Mouse (Mus musculus): ENCODE results near the gene Ccdc182.

Gene Ccdc182

DNA sequence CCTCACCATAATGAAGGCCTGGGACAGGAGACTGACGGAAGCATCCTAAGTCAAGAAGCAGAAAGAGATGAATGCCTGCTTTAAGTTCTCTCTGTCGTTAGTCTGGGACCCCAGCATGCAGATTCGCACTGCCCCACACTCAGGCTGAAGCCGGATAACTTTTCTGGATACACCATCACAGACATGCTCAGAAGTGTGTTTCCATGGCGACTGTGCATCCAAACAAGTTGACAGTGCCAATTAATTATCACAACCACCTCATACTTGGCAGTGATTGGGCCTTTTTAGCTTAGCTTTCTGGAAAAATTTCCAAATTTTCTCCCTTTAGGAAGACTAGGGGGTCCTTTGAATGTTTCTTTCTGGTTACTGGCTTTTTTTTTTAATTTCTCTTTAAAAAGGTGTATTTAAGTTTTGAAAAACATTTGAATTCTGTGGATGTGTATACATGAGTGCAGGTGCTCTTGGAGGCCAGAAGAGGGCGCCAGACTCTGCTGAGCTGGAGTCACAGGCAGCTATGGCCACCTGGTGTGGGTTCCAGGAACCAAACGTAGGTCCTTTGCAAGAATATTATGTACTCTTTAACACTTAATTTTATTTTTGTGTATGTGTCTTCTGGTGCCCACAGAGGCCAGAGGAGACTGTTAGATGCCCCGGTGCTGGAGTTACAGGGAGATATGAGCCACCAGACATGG is 12.3 kb upstream of the Ccdc182 start:
- DNase-seq (ENCODE audit: low spot score in 2 of 2) = no peak

DNA sequence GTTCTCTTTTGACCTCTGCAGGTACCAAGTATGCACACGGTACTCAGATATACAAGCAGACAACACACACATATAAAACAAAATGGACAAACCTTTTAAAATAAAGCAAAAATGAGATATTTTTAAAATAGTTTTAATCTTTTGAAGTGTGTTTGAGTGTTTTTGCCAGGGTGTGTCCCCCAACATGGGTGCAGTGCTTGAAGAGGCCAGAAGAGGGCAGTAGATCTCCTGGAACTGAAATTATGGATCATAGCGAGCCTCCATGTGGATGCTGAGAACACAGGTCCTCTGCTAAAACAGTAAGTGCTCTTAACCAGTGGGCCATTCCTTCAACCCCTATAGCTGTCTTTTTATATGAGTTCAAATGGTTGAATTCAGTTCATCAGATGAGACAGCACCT is 11.3 kb upstream of the Ccdc182 start:
- DNase-seq (ENCODE audit: low spot score in 2 of 2) = no peak

DNA sequence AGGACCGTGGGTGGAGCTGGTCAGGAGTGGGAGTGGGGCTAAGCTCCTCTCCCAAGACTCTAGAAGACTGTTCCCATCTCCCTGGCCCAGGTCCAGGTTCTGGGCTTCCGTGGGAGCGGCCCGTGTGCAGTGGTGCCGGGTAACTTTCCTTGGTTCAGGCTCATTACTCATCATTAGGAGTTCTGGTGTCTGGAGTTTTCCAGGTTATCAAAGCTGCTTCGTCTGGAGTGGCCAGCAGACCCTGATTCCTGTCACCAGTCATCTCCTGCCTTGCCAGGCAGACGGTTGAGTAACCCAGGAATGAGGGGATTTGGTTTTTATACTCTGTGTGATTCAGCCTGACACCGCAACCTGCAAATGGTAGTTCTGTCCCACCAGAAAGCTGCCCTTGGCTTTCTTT is 7.8 kb upstream of the Ccdc182 start:
- DNase-seq (ENCODE audit: low spot score in 2 of 2) = no peak

DNA sequence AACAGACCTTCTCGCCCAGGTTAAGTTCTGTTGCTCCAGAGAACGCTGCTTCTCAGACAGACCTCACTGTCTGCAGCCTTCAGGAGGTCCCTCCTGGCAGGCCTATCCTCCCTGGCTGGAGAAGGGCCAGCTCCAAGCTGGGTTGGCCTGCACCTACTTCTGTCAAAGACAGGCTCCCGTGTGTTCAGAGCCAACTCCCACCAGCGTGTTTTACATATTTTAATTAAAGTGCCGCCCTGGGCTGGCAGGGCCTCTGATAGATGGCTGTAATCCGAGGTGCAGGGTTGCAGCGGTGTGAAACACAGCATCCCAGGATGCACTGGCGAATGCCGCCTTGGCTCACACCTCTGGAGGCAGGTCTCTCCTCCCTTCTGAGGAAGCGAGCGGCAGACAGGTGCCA is 5.5 kb upstream of the Ccdc182 start:
- DNase-seq (ENCODE audit: low spot score in 2 of 2) = no peak

DNA sequence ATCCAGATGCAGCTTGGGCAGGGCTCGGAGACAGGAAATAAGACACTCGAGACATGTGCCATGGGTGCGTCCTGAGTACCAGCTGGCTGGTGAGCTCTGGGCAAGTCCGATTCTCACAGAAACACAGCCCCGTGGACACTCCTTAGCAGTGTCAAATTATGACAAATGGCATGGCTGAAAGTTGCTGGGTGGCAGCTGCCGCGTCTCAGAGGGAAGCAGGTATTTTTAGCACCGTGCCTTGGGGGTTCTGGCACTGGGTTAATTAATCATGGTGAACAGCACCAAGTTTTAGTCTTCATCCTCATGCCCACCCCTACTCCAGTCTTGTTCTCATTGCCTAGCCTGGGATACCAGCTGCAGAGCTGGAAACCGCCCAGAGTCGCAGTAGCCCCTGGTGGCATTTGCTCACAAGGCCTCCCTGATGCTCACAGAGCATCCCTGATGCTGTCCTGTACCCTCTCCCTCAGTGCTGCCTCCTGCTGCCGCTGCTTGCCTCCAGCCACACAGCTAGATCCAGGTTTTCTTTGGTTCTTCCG is 5.0 kb upstream of the Ccdc182 start:
- no peak for DNase-seq (ENCODE audit: low spot score in 2 of 2)

DNA sequence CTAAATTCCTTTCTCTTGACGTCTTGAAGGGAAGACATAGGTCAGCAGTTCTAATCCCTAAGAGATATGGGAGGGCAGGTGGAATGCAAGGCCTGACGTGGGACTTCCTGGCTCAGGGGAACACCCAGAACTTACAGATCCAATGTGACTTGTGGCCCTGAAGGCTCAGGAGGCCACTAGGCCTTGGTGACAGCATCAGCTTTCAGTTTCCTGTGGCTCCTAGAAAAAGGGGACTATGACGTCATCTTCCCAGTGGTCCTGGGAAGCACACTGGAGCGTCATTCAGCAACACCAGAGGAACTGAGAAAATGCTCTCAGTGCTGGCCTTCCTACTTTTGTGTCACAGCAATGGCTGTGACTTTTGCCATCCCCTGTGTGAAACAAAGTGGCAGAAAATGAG is 2.6 kb upstream of the Ccdc182 start:
- DNase-seq (ENCODE audit: low spot score in 2 of 2) = no peak

DNA sequence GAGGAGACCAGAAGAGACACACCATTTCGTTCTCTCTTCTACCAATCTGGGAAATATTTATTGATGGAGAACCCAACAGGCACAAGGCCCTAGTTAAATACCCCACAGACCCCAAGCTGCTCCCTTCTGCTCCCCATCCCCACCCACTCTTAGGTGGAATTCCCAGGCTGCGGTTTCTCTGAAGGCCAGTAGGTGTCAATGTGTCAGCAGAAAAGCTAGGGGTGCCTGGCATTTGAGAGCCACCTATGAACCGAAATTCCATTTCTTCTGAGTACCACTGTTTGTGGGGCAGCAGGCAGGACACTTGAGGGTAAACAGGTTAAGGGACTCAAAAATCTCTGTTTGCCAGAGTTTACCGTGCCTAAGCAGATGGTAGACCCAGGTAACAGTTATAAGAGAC is 2.2 kb upstream of the Ccdc182 start:
- DNase-seq (ENCODE audit: low spot score in 2 of 2) = no peak

DNA sequence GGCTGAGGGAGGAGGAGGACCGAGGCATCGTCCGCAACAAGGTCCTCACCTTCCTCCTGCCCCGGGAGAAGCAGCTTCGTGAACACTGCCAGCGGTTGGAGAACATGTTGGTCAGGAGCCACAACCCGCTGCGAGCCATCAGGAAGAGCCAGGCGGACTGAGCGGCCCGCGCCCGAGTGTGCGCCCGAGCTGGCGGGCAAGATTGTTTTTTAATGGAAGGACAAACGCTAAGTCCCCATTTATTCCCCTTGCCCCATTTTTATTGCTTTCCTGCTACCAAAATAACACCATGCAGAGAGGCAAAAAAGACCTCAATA is 494 bp downstream of the Ccdc182 start:
- no peak for DNase-seq (ENCODE audit: low spot score in 2 of 2)

DNA sequence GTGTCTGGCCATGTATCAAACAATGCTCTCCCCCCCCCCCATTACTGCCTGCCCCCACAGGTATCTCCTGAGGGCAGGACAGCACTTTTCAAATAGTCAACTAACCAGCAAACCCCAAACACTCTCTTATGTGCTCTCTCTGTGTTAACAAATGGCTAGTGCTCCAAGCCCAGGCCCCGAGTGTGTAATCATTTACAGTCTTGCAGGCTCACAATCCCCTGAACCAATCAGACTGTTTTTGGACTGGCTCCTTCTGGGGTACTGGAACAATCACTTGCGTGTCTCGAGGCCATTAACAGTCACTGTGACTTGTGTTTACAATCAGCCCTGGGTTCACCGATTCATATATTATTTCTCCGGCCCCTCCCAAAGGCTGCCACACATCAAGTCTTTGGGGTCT is 1.4 kb downstream of the Ccdc182 start:
- DNase-seq (ENCODE audit: low spot score in 2 of 2) = no peak

DNA sequence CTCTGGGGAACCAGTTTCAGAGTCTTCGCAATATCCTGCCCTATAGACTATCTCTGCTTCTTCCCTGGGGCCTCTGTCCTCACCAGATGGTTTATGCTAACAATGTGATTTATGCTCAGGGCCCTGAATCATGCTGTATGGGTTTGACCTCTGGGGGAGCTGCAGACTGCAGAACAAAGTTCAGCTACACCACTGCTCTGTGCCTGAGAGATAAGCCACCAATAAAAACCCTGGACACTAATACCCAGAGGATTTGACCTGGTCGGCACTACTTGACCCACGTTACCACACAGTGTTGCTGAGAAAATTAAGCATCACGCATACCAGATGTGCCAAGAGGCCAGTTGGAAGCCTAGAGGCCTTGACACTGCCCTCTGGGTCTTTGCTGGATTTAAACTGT is 3.7 kb downstream of the Ccdc182 start:
- no peak for DNase-seq (ENCODE audit: low spot score in 2 of 2)

DNA sequence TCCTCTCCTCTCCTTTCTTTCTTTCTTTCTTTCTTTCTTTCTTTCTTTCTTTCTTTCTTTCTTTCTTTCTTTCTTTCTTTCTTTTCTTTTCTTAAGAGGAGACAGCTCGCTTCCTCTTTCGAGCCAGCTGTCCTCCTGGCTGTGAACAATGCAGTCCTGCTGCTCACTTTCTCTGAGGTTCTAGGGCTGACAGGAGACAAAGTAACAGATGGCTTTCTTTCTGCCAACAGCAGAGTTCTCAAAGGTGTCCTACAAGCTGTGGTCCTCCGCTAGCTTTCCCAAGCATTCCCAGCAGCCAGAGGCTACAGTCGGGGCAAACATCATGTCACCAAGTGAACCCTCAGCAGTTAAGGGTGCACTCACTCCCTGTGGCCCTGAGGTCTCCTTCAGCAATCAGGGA is 5.5 kb downstream of the Ccdc182 start:
- no peak for DNase-seq (ENCODE audit: low spot score in 2 of 2)

DNA sequence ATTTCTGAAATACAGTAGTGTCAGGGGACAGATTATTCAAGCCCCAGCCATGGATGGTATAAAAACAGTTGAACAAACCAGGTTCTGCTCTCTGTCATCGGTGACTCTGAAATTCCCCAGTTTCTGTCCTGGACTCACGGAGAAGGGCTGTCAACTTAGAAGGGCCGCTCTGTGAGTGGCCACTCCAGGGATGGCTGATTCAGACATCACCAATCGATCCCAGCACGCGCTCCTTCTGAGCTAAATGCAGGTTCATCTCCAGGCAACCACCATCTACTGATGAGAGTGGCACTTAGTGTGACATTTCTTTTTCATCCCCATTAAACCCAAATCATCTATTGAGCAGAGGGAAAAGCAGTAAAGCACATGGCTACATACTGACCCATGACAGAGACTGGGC is 7.8 kb downstream of the Ccdc182 start:
- no peak for DNase-seq (ENCODE audit: low spot score in 2 of 2)

DNA sequence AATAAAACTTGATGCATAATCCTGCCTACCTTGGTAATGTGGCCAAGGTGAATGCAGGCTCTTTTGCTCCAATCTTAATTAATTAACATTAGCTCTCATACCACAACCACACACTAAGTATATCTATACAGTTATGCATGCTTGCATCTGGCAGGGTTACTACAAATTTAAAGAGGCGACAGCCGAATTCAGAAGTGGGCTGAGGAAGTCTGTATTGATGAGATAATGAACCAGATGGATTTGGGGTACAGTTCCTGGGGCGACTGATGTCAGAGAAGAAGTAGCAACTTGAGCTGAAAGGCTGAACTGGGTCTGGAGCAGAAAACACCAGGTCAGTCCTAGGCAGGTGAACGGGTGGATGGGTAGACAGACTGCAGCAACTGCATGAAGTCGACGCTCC is 11.9 kb downstream of the Ccdc182 start:
- DNase-seq (ENCODE audit: low spot score in 2 of 2) = no peak

DNA sequence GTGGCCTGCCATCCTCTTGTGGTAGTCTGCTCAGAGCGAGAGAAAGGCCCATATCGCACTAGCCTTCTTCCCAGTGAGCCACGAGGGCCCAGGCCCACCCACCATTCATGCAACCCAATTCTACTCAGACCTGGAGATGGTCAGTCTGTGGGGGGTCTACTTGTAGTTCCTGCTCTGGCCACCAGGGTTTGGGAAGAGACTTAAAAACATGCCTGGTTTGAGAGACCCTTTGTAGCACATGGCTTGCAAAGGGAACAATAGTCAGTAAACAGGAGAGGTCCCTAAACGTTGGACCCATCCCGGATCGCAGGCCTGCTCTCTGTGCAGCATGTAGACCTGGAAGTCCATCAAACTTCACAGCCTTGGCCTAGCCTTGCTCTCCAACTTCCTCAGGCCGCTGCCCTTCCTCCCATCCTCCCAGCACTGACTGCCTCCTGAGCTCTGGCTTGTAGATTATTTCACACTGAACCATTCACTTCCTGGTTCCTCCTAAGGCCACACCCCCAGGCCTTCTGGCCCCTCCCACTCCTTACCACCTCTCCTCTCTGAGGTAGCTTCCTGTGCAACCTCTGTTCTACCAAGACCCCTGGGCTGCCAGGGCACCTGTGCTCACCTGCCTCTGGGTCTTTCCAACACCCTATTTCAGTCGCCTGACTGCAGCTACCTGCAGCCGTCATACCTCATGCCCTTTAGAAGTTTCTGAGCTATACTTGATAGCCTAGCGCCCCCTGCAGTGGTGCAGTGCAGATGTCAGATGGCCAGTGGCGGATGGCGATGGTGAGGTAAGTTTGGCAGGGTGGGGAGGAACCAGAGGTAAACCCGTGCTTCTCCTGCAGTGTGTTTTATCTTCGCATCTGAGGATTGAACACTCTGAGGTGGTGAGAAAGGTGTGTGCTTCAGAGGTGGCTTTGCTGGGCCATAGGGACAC is 14.0 kb downstream of the Ccdc182 start:
- no peak for DNase-seq (ENCODE audit: low spot score in 2 of 2)

DNA sequence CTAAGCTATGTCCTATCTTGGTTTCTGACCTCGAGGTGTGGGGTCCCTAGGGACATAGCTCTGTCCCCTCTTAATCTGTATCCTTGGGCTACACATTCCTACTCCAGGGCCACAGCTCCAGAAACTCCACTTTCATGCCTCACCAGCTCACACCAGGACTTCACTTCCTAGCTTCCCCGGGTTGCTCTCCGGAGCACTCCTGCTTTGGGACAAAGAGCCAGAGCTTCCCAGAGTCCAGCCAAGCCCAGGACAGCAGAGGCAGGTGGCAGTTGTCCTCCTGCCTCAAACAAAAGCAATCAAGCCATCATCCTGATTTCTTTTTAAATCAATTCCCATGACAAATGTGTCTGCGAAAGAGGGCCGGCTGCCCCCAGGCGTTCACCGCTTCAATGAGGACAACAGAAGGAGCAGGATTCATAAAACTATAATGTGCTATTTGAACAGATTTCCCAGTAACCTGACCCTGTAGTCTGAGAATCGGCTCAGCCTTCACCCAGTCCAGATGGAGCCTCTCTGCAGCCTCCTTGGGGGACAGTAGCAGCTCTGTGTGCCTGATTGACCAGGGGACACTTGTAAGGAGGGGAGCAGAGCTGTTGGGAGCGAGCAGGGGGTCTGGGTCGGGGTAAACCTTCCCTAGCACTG is 15.3 kb downstream of the Ccdc182 start:
- no peak for DNase-seq (ENCODE audit: low spot score in 2 of 2)

DNA sequence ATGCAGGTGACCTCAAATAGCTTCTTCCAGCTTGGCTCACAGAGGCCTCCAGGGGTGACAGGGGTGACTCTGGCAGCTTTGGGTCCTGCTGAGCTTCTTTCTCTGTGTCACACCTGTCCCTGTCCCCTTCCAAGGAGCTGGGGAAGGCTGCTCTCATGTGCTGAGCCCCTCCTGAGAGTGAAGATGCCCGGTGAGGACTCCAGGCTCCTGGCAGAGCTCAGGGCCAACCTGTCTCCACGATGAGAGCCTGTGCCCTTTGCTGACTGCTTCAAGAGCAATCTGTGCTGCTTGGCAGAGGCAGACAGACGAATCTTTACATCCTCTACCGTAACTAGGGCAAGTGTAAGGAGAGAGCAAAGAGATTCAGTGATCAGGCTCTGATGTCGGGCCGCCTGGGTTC is 16.9 kb downstream of the Ccdc182 start:
- DNase-seq (ENCODE audit: low spot score in 2 of 2) = no peak

DNA sequence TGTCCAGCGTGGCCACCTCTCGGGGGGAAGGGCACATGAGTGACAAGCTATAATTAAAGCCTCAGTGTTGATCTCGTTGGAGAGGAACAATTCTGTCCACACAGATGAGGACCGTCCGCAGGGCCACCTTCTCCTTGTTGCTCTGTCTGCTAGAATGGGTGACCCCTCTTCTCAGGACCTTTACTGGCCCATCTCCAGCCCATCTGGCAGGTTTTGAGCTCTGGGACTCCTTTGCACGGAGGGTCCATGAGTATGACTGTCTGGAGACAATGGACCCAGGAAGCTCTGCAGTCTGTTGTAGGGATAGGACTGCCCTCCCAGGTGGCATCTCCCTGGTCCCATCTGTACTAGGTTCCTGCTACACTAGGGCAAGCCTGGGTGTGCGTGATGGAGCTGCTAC is 17.7 kb downstream of the Ccdc182 start:
- DNase-seq (ENCODE audit: low spot score in 2 of 2) = no peak

DNA sequence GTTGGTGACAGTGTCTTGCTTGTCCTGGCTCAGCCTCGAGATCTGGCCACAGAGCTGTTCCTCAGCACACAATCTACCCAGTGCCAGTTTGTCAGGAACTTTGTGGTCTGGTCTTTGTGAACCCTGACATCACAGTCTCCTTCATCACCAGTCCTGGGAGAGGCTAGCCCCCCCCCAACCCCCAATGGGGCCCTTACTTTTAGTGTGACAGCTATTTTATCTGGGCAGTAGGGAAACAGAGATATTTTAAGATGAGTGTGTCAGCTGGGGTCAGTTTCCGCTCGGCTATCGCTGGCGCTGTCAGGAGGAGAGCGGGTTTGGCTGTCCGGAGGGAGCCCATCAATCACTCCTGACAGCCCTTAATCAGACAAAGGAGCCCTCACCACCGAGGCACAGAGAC is 19.7 kb downstream of the Ccdc182 start:
- no peak for DNase-seq (ENCODE audit: low spot score in 2 of 2)

DNA sequence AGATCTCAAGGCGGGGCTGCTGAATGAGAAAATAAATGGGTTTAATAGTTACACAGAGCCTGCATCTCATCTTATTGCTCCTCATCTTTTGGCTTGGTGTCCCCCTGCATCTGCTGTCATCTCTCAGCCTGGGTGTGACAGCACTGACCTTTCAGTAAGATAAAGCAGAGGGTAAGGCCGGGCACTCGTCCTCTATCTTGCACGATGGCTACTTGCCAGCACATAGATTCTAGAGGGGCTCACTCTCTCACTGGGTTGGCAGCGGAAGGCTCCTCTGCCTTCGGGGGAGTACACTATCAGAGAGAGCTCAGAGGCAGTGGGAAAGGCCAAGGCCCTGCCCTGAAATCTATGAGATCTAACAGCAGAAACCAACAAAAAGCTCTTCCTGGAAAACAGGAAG is 20.6 kb downstream of the Ccdc182 start:
- DNase-seq (ENCODE audit: low spot score in 2 of 2) = no peak

DNA sequence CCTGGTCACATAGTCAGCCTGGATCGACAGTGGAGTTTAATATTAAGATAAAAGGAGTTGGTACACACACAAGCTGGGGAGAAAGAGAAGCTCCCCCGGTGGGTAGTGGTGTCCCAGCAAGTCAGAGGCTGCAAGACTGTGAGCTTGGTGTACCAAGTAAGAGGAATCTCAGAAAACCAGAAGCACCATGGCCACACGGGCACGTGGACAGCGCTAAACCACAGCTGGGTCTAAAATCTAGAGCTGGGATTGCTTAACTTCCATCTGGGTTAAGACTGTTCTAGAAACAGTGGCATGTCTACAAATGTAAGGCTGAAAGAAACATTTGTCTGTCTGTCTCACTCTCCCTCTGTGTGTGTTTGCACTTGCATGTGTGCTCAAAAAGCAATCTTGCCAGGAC is 21.5 kb downstream of the Ccdc182 start:
- DNase-seq (ENCODE audit: low spot score in 2 of 2) = no peak

DNA sequence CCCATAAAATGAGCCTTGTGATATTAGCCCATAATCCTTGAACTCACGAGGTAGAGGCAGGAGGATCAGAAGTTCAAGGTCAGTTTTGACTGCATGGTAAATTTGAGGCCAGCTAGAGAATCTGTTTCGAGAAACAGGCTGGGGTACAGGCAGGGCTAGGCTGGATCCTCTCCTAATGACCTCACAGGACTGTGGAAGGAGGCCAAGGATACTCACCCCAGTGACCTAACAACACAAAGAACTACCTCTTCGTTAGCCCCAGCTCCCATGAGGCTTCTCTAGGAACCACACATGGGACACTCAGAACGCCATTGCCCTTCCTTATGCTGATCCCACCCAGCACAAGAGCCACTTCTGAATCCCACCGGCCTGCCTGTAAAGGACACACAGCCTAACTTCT is 25.0 kb downstream of the Ccdc182 start:
- no peak for DNase-seq (ENCODE audit: low spot score in 2 of 2)

DNA sequence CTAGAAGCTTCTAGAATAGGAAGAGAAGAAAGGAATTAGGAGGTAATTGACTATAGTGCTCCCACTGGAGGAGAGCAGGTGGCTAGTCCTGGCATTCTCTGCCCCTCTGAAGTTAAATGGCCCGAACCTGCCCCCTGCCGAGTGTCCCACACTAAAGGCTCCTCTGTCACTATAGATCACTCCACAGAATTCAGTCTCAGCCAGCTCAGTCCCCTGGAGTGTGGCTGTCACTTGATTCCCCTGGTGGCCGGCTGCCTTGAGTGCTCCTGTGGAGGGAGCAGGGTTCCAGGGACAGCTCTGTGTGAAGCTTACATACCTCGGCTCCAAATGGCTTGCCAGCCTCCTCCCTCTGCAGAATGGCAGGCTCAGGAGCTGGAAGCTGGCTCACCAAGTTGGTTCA is 33.2 kb downstream of the Ccdc182 start:
- no peak for DNase-seq (ENCODE audit: low spot score in 2 of 2)

Measured in urinary bladder, postnatal 4 days (tissue).